Mouse (Mus musculus) heart, adult 8-10 months (tissue): ENCODE results near the gene Ptbp2. TPM values are rescaled to one million over a fixed set of nuclear protein-coding genes. Genes with fewer than 3 reads are reported as not detected.

ENCODE experiments used
- DNase-seq: peaks from one replicate; pipeline ENCODE4 v3.0.0; 2022; ENCODE audit warnings: low spot score
- microRNA-seq: library from miRNA; unstranded; fragments of <30 nt; microRNA quantifications from one replicate; pipeline ENCODE4 v1.2.0, GENCODE M21; 2022
- total RNA-seq, 4 experiments: library from RNA; stranded (reverse); gene quantifications; 2 replicates each; pipeline ENCODE4 v1.2.4; 2022

The Ptbp2 gene
- total RNA-seq, 4 experiments from 2014 or later: 12.8 to 23.1 (median 19.4) TPM

GRCm38 (mm10) chr3:119684741-119685140, 99.5 kb downstream of the Ptbp2 start:
- no peak for DNase-seq

Small RNAs within 50 kb of the gene (microRNA-seq; reads per million reads assigned to microRNA genes)
- not detected for gene Gm24744
